Mouse (Mus musculus) lung, postnatal 0 days (tissue): ENCODE data around the gene Cox16.

Source experiments
- CTCF ChIP-seq: IDR thresholded peaks from 2 replicates; pipeline ENCODE4 v1.5.1; 2016; ENCODE audit warnings: antibody characterized with exemption, mild to moderate bottlenecking
- EP300 ChIP-seq: IDR thresholded peaks from 2 replicates; pipeline ENCODE4 v1.6.1; 2016; ENCODE audit warnings: antibody characterized with exemption, mild to moderate bottlenecking, control low read depth

- no peak for TF ChIP-seq EP300
- TF ChIP-seq CTCF: no peak
These were observed 5.6 kb upstream of the Cox16 start for GRCm38 (mm10) chr12:81490491-81490890.
